Mouse (Mus musculus): ENCODE measurements around the gene Upp2. TPM values are rescaled to one million over a fixed set of nuclear protein-coding genes. Genes with fewer than 3 reads are reported as not detected.

Upp2 gene
- polyA plus RNA-seq, 1 experiment from 2014 or later: 5.9 TPM

DNA sequence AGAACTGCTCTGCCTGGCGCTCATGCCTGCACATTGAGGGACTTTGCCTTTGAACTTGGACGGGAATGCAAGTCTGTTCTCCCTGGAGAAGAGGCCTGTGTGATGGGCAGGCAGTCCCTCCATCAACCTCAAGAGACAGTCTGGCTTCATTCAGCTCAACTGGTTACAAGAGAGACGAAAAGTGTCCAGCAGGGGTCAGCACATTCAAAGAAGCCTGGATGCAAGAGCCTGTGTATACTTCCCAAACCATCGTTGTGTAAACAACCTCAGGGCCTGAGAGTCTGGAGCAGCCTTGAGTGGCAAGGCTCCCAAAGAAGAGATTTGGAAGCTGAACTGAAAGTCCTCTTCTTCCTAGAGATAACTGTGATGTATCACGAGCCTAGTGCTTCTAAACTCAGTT is 132.8 kb downstream of the Upp2 start:
- WGBS: 29% methylated on average over 5 of the region's 5 CpGs
- Histone ChIP-seq H3K36me3 (ENCODE audit: control insufficient read depth, insufficient read depth, low read length) (no peaks in the 10 kb centered on the region), H3K27ac (ENCODE audit: low read depth, low read length) (no peak overlapping the region), H3K4me3 (ENCODE audit: low read length) (no peak overlapping the region), H3K9me3 (ENCODE audit: control insufficient read depth, low read length) (no peaks in the 10 kb centered on the region), H3K9ac (ENCODE audit: low read depth, low read length) (no peak overlapping the region), H3K4me2 (replicated peaks; ENCODE audit: low read depth, low read length) (no peak overlapping the region), H3K4me1 (ENCODE audit: control insufficient read depth, insufficient read depth, low read length) (no peaks in the 10 kb centered on the region), H3K27me3 (ENCODE audit: control insufficient read depth, insufficient read depth, low read length) (no peaks in the 10 kb centered on the region)
- ATAC-seq (ENCODE audit: low FRiP score, low TSS enrichment): peak; percentile 77

GRCm38 (mm10) chr2:58700354-58700753 is 133.3 kb downstream of the Upp2 start:
- H3K9ac ChIP-seq (ENCODE audit: low read depth, low read length): no peak overlapping the region
- no peaks in the 10 kb centered on the region for H3K36me3 ChIP-seq (ENCODE audit: control insufficient read depth, insufficient read depth, low read length)
- no peaks in the 10 kb centered on the region for H3K27me3 ChIP-seq (ENCODE audit: control insufficient read depth, insufficient read depth, low read length)
- H3K27ac ChIP-seq (ENCODE audit: low read depth, low read length): no peak overlapping the region
- no peak overlapping the region for H3K4me3 ChIP-seq (ENCODE audit: low read length)
- no peaks in the 10 kb centered on the region for H3K4me1 ChIP-seq (ENCODE audit: control insufficient read depth, insufficient read depth, low read length)
- peak; percentile 24; the same call in 1 of the 2 replicates for ATAC-seq (ENCODE audit: low FRiP score, low TSS enrichment)
- 66% methylated on average over 7 of the region's 7 CpGs for WGBS
- no peaks in the 10 kb centered on the region for H3K9me3 ChIP-seq (ENCODE audit: control insufficient read depth, low read length)
- no peak overlapping the region for H3K4me2 ChIP-seq (replicated peaks; ENCODE audit: low read depth, low read length)

GRCm38 (mm10) chr2:58701627-58702026 is 134.5 kb downstream of the Upp2 start:
- WGBS: 88% methylated on average over 4 of the region's 4 CpGs
- H3K27ac ChIP-seq (ENCODE audit: low read depth, low read length): no peak overlapping the region
- no peaks in the 10 kb centered on the region for H3K9me3 ChIP-seq (ENCODE audit: control insufficient read depth, low read length)
- H3K36me3 ChIP-seq (ENCODE audit: control insufficient read depth, insufficient read depth, low read length): no peaks in the 10 kb centered on the region
- no peak for ATAC-seq (ENCODE audit: low FRiP score, low TSS enrichment)
- H3K4me3 ChIP-seq (ENCODE audit: low read length): no peak overlapping the region
- no peaks in the 10 kb centered on the region for H3K4me1 ChIP-seq (ENCODE audit: control insufficient read depth, insufficient read depth, low read length)
- H3K27me3 ChIP-seq (ENCODE audit: control insufficient read depth, insufficient read depth, low read length): no peaks in the 10 kb centered on the region
- no peak overlapping the region for H3K9ac ChIP-seq (ENCODE audit: low read depth, low read length)
- no peak overlapping the region for H3K4me2 ChIP-seq (replicated peaks; ENCODE audit: low read depth, low read length)

GRCm38 (mm10) chr2:58703226-58703625 is 136.1 kb downstream of the Upp2 start:
- H3K9me3 ChIP-seq (ENCODE audit: control insufficient read depth, low read length): no peaks in the 10 kb centered on the region
- no peaks in the 10 kb centered on the region for H3K4me1 ChIP-seq (ENCODE audit: control insufficient read depth, insufficient read depth, low read length)
- no peak overlapping the region for H3K9ac ChIP-seq (ENCODE audit: low read depth, low read length)
- H3K27ac ChIP-seq (ENCODE audit: low read depth, low read length): no peak overlapping the region
- no peak for ATAC-seq (ENCODE audit: low FRiP score, low TSS enrichment)
- H3K27me3 ChIP-seq (ENCODE audit: control insufficient read depth, insufficient read depth, low read length): no peaks in the 10 kb centered on the region
- WGBS: 74% methylated on average over 6 of the region's 6 CpGs
- no peak overlapping the region for H3K4me2 ChIP-seq (replicated peaks; ENCODE audit: low read depth, low read length)
- H3K4me3 ChIP-seq (ENCODE audit: low read length): no peak overlapping the region
- no peaks in the 10 kb centered on the region for H3K36me3 ChIP-seq (ENCODE audit: control insufficient read depth, insufficient read depth, low read length)

- Histone ChIP-seq H3K27me3 (ENCODE audit: control insufficient read depth, insufficient read depth, low read length) (no peaks in the 10 kb centered on the region), H3K27ac (ENCODE audit: low read depth, low read length) (no peak overlapping the region), H3K4me2 (replicated peaks; ENCODE audit: low read depth, low read length) (no peak overlapping the region), H3K4me1 (ENCODE audit: control insufficient read depth, insufficient read depth, low read length) (no peaks in the 10 kb centered on the region), H3K9ac (ENCODE audit: low read depth, low read length) (no peak overlapping the region), H3K4me3 (ENCODE audit: low read length) (no peak overlapping the region), H3K36me3 (ENCODE audit: control insufficient read depth, insufficient read depth, low read length) (no peaks in the 10 kb centered on the region), H3K9me3 (ENCODE audit: control insufficient read depth, low read length) (no peaks in the 10 kb centered on the region)
- 83% methylated on average over 6 of the region's 6 CpGs for WGBS
- ATAC-seq (ENCODE audit: low FRiP score, low TSS enrichment): no peak
These were observed 136.5 kb downstream of the Upp2 start for GRCm38 (mm10) chr2:58703646-58704045.

DNA sequence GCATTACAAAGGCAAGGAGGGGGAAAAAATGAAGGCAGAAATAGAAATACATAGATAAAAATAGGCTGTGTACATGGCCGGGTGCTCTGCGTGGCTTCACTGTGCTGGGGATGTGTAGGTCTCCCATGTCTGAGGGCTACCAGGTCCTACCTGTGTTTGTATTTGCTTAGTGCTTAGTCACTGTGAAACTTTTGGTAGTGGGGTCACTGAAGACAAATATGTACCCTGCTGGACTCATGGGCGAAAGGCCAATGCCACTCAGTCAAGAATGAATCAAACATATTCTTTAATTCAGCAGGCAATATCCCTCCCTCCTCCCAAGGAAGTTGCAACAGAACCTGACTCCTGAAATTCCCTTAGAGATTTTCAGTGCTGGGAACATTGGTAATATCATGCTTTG is 137.5 kb downstream of the Upp2 start:
- 95% methylated on average over 3 of the region's 3 CpGs for WGBS

GRCm38 (mm10) chr2:58707676-58708075 is 140.6 kb downstream of the Upp2 start:
- 89% methylated on average over 3 of the region's 3 CpGs for WGBS
- no peaks in the 10 kb centered on the region for H3K36me3 ChIP-seq (ENCODE audit: control insufficient read depth, insufficient read depth, low read length)
- H3K27me3 ChIP-seq (ENCODE audit: control insufficient read depth, insufficient read depth, low read length): no peaks in the 10 kb centered on the region
- H3K9me3 ChIP-seq (ENCODE audit: control insufficient read depth, low read length): no peaks in the 10 kb centered on the region
- H3K4me2 ChIP-seq (replicated peaks; ENCODE audit: low read depth, low read length): no peak overlapping the region
- no peak overlapping the region for H3K4me3 ChIP-seq (ENCODE audit: low read length)
- H3K4me1 ChIP-seq (ENCODE audit: control insufficient read depth, insufficient read depth, low read length): 0 out of 2 replicates have a peak, but pooled peaks cover 4% of the 10 kb centered on the region
- H3K27ac ChIP-seq (ENCODE audit: low read depth, low read length): no peak overlapping the region
- ATAC-seq (ENCODE audit: low FRiP score, low TSS enrichment): no peak
- H3K9ac ChIP-seq (ENCODE audit: low read depth, low read length): no peak overlapping the region

More for the DNA sequence above, 137.5 kb downstream of the Upp2 start:
- no peak for ATAC-seq (ENCODE audit: low FRiP score, low TSS enrichment)
- Histone ChIP-seq H3K4me3 (ENCODE audit: low read length) (no peak overlapping the region), H3K27ac (ENCODE audit: low read depth, low read length) (no peak overlapping the region), H3K4me2 (replicated peaks; ENCODE audit: low read depth, low read length) (no peak overlapping the region), H3K4me1 (ENCODE audit: control insufficient read depth, insufficient read depth, low read length) (no peaks in the 10 kb centered on the region), H3K9me3 (ENCODE audit: control insufficient read depth, low read length) (no peaks in the 10 kb centered on the region), H3K27me3 (ENCODE audit: control insufficient read depth, insufficient read depth, low read length) (no peaks in the 10 kb centered on the region), H3K9ac (ENCODE audit: low read depth, low read length) (no peak overlapping the region), H3K36me3 (ENCODE audit: control insufficient read depth, insufficient read depth, low read length) (no peaks in the 10 kb centered on the region)

DNA sequence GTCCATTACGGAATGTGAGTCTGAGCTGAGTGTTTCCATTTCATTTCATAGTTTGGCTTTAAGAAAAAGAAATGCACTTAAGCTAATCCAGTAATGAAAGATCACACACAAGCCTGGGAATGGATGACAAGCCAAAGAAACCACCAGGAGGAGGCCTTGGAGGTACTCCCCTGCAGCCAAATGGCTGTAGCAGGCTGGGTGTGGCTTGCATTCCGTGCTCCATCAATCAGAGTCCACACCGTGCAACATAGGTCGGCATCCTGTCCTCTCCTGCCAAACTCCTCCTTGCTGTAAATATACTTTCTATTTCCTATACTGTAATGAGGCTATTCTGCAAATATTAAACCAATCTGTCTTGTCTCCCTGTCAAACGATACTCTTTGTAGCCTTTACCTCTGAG is 143.1 kb downstream of the Upp2 start:
- Histone ChIP-seq H3K4me2 (replicated peaks; ENCODE audit: low read depth, low read length) (no peak overlapping the region), H3K9me3 (ENCODE audit: control insufficient read depth, low read length) (no peaks in the 10 kb centered on the region), H3K9ac (ENCODE audit: low read depth, low read length) (no peak overlapping the region), H3K4me3 (ENCODE audit: low read length) (no peak overlapping the region), H3K27ac (ENCODE audit: low read depth, low read length) (no peak overlapping the region), H3K36me3 (ENCODE audit: control insufficient read depth, insufficient read depth, low read length) (no peaks in the 10 kb centered on the region), H3K4me1 (ENCODE audit: control insufficient read depth, insufficient read depth, low read length) (0 out of 2 replicates have a peak, but pooled peaks cover 4% of the 10 kb centered on the region), H3K27me3 (ENCODE audit: control insufficient read depth, insufficient read depth, low read length) (no peaks in the 10 kb centered on the region)
- 43% methylated on average over 5 of the region's 5 CpGs for WGBS
- no peak for ATAC-seq (ENCODE audit: low FRiP score, low TSS enrichment)

DNA sequence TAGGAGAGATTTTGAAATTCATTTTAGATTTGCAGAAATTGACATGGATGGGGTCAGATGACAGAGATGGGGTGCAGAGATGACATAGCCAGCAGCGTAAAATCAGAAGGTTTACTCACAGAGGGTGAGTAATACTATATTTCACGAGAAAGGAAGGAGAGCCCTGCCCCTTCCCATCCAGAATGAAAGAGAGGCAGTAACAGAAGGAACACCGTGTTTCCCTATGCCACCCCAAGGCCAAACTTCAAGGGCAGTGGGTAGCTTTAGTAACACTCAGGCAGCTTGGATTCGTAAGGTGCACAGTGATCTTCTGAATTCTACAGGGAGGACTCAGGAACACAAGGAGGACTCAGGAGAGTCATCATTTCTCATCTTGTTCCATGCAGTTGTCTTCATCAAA is 144.0 kb downstream of the Upp2 start:
- Histone ChIP-seq H3K36me3 (ENCODE audit: control insufficient read depth, insufficient read depth, low read length) (no peaks in the 10 kb centered on the region), H3K9me3 (ENCODE audit: control insufficient read depth, low read length) (no peaks in the 10 kb centered on the region), H3K27ac (ENCODE audit: low read depth, low read length) (no peak overlapping the region), H3K4me2 (replicated peaks; ENCODE audit: low read depth, low read length) (no peak overlapping the region), H3K4me1 (ENCODE audit: control insufficient read depth, insufficient read depth, low read length) (0 out of 2 replicates have a peak, but pooled peaks cover 4% of the 10 kb centered on the region), H3K9ac (ENCODE audit: low read depth, low read length) (no peak overlapping the region), H3K4me3 (ENCODE audit: low read length) (no peak overlapping the region), H3K27me3 (ENCODE audit: control insufficient read depth, insufficient read depth, low read length) (no peaks in the 10 kb centered on the region)
- 84% methylated on average over 4 of the region's 4 CpGs for WGBS
- no peak for ATAC-seq (ENCODE audit: low FRiP score, low TSS enrichment)
